Mouse (Mus musculus): ENCODE data around the gene Gm49425. TPM values are rescaled to one million over a fixed set of nuclear protein-coding genes. Genes with fewer than 3 reads are reported as not detected.
"Not testable (repeated sequence)": the region's sequence is repeated elsewhere in the genome, so short reads cannot be mapped to it uniquely, and the experiment has no call there.

The Gm49425 gene
- not detected in 2 replicates for polyA plus RNA-seq (2016; fragmentation: Nextera tagmentation; extraction: Ambion mirVana)

DNA sequence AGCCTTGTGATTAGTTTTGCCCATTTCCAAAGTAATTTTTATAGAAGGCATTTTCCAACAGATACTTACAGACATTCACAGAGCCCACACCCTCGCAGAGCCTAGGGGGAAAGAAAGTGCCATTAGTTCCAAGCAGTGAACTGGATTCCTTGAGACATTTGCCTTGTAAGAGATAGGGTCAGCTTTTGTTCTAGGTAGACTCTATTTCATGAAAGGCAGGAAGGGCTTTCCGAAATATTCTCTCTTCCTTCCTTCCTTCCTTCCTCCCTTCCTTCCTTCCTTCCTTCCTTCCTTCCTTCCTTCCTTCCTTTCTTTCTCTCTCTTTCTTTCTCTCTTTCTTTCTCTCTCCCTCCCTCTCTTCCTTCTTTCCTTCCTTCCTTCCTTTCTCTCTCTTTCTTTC is at the start of gene Gm49425:
Gm49425 (minus strand) TSS at position 101 of the 400 bp plus-strand sequence.
- 79% methylated on average over 2 of the region's 2 CpGs for WGBS
- not testable (repeated sequence) for ATAC-seq (ENCODE audit: low FRiP score)

DNA sequence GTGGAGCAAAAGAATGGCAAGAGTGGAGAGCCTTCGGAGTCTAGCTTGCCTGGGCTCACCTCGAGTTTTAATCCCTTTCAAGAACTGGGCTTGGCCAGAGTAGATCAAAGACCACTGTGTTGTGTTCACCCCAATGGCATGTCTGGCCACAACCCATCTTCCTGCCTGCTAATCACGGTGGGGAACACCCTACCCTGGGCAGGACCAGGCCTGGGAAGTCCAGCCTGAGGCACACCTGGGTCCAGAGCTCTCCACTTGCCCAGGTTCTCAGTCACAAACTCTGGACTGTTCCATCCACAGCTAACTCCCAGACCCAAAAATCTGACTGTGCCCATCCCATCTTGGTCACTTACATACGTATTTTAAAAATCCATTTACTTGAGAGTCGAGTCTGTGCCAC is 45.8 kb upstream of the Gm49425 start, which contains the start of gene Krt90:
Krt90 (minus strand) TSS at position 101 of the 400 bp plus-strand sequence.
- no peaks in the 10 kb centered on the region for H3K36me3 ChIP-seq
- no peak within 1 kb of the TSS for H3K4me2 ChIP-seq (replicated peaks)
- H3K27me3 ChIP-seq = peaks cover 4% of the 10 kb centered on the region; the same call in 1 of the 2 replicates
- no peak for ATAC-seq (ENCODE audit: low FRiP score)
- H3K9me3 ChIP-seq (replicated peaks) = no peaks in the 10 kb centered on the region
- WGBS = 76% methylated on average over 5 of the region's 5 CpGs
- H3K4me1 ChIP-seq = peaks cover 8% of the 10 kb centered on the region
- H3K27ac ChIP-seq = no peak within 1 kb of the TSS
- H3K9ac ChIP-seq = no peak within 1 kb of the TSS
- H3K4me3 ChIP-seq = no peak within 1 kb of the TSS

More for the DNA sequence above, at the start of gene Gm49425:
- H3K27me3 ChIP-seq; H3K27ac ChIP-seq; H3K9ac ChIP-seq; H3K4me3 ChIP-seq; H3K9me3 ChIP-seq (replicated peaks); H3K4me1 ChIP-seq; H3K36me3 ChIP-seq; H3K4me2 ChIP-seq (replicated peaks): not testable (repeated sequence)

DNA sequence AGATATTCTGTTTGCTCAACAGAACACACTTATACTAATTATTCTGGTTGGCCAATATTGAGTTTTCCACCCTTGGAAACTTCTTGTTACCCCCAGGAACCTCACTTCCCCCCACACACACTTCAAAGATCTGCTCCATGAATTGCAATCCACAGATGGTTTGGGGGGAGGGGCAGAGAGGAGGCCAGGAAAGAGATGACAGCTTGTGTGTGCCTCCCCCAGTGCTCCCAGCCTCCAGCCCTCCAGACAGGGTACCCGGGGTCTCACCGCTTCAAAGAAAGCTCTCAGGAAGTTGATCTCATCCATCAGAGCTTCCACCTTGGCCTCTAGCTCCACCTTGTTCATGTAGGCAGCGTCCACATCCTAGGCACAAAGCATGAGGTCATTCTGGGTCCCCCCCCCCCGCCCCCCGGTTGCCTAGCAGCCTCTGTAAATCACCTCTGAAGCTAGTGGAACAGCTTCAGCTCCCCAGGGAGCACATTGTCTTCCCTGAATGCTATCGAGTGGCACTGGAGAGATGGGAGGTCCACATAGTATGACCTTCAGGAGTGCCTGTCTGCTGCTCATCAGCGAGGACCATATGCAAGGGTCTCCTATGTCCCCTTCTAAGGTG is 41.1 kb upstream of the Gm49425 start:
- H3K4me1 ChIP-seq = peaks cover 15% of the 10 kb centered on the region
- no peaks in the 10 kb centered on the region for H3K36me3 ChIP-seq
- no peaks in the 10 kb centered on the region for H3K9me3 ChIP-seq (replicated peaks)
- ATAC-seq (ENCODE audit: low FRiP score) = no peak
- 5% methylated on average over 7 of the region's 7 CpGs for WGBS
- no peak overlapping the region for H3K4me2 ChIP-seq (replicated peaks)
- H3K9ac ChIP-seq = no peak overlapping the region
- peaks cover 12% of the 10 kb centered on the region for H3K27me3 ChIP-seq
- H3K27ac ChIP-seq = no peak overlapping the region
- H3K4me3 ChIP-seq = no peak overlapping the region

DNA sequence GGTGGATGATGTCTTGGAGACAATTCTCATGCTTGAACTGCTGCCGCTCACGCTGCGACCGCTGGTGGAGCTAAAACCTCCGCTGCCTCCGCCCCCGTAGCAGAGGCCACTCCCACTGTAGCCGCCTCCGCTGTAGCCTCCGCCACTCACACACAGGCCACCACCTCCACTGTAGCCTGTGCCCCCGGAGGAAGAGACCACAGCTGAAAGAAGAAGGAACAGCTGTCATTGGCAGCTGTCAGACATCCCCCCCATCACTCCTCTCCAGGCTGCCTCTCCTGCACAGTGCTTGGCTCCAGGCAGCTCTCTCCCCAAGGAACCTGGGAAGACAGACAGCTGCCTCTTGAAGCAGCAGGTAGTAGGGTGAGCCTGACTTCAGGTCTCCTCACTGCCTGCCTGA is 36.1 kb upstream of the Gm49425 start:
- Histone ChIP-seq H3K27me3 (peaks cover 21% of the 10 kb centered on the region), H3K9me3 (replicated peaks) (no peaks in the 10 kb centered on the region), H3K27ac (no peak overlapping the region), H3K4me2 (replicated peaks) (peak overlapping the region; percentile 39), H3K4me1 (peaks cover 17% of the 10 kb centered on the region), H3K9ac (peak overlapping the region; percentile 41; the same call in 1 of the 2 replicates), H3K36me3 (no peaks in the 10 kb centered on the region), H3K4me3 (no peak overlapping the region)
- peak; percentile 76; the same call in 1 of the 2 replicates for ATAC-seq (ENCODE audit: low FRiP score)
- WGBS = 1% methylated on average over 11 of the region's 11 CpGs

DNA sequence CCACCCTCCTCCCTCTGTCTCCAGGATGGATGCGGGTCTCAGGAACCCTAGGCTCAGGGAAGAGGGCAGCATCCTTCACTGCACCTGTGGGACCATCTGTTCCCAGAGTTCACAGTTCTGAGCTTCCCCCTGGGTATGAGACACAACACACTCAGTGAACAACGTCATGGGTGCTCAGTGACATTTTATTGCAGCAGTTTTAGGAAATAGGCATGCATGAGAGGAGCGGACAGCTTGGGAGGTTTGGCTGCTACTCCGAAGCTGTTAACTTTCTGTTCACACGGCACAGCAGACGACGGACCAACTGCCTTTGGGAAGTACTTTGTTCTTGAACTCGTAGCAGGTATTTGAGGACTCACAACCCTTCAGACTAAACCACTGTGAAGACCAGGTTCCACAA is 35.1 kb upstream of the Gm49425 start:
- H3K27me3 ChIP-seq = peaks cover 21% of the 10 kb centered on the region
- no peak overlapping the region for H3K9ac ChIP-seq
- no peak overlapping the region for H3K4me3 ChIP-seq
- peaks cover 10% of the 10 kb centered on the region for H3K4me1 ChIP-seq
- no peak overlapping the region for H3K27ac ChIP-seq
- H3K9me3 ChIP-seq (replicated peaks) = no peaks in the 10 kb centered on the region
- no peaks in the 10 kb centered on the region for H3K36me3 ChIP-seq
- ATAC-seq (ENCODE audit: low FRiP score) = no peak
- WGBS = 87% methylated on average over 8 of the region's 8 CpGs
- H3K4me2 ChIP-seq (replicated peaks) = no peak overlapping the region

DNA sequence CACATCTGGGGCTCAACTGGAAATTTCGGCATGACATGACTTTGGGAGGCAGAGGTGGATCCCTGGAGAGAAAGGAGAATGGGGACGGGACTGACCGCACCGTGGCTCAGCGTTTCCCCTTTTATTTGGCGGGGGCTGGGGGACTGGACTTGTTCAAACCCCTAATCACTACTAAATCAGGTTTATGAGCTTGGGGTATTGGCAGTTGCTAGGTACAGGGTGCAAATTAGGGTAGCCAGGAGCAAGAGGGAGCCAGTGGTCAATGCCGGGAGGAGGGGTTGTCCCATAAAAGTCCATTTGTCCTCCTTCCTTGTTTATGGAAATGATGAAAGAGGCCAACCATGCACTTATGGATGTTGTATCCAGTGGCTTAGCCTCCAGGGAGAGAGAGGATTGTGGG is 33.5 kb upstream of the Gm49425 start, which contains the start of gene Krt82:
Krt82 (minus strand) TSS at position 101 of the 400 bp plus-strand sequence.
- Histone ChIP-seq H3K4me3 (no peak within 1 kb of the TSS), H3K36me3 (no peaks in the 10 kb centered on the region), H3K4me1 (peaks cover 10% of the 10 kb centered on the region), H3K4me2 (replicated peaks) (no peak within 1 kb of the TSS), H3K27ac (no peak within 1 kb of the TSS), H3K9me3 (replicated peaks) (no peaks in the 10 kb centered on the region), H3K9ac (no peak within 1 kb of the TSS), H3K27me3 (peaks cover 21% of the 10 kb centered on the region)
- WGBS = 83% methylated on average over 7 of the region's 7 CpGs
- ATAC-seq (ENCODE audit: low FRiP score) = no peak

DNA sequence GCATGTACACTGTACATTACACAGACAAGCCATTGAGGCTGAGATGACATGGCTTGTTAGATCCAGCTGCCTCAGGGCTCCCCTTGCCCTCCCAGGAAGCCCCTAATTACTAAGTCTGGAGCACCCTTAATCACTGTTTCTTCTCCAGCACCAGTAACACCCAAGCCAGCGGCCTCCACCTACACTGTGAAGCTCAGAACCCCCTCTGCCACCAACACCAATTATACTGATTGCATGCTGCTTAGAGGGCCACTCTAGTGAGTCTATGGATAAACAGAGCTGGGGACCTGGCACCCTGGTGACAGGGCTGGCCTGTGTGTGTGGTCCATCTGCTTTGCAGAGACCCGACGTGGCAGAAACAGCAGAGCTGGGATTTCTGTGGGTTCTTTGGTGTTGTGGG is 27.4 kb upstream of the Gm49425 start:
- 61% methylated on average over 3 of the region's 3 CpGs for WGBS

DNA sequence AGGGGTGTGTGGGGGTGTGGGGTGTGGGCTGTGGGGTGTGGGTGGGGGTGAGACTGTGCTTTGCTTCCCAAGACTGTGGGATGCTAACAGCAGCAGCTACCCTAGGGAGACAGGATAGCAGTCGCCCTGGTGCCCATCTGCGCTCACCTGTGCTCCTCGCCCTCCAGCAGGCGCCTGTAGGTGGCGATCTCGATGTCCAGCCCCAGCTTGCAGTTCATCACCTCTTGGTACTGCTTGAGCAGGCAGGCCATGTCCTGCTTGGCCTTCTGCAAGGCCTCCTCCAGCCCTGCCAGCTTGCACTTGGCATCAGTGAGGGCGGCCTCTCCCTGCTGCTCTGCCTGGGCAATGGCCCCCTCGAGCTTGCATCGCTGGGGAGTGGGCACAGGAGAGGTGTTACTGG is 25.5 kb upstream of the Gm49425 start:
- Histone ChIP-seq H3K4me1 (peaks cover 6% of the 10 kb centered on the region), H3K4me3 (no peak overlapping the region), H3K27ac (peak overlapping the region; percentile 5; the same call in 1 of the 2 replicates), H3K9ac (no peak overlapping the region), H3K36me3 (no peaks in the 10 kb centered on the region), H3K4me2 (replicated peaks) (no peak overlapping the region), H3K9me3 (replicated peaks) (no peaks in the 10 kb centered on the region), H3K27me3 (no peaks in the 10 kb centered on the region)
- ATAC-seq (ENCODE audit: low FRiP score) = no peak
- WGBS = 72% methylated on average over 9 of the region's 9 CpGs

More for the DNA sequence above, 27.4 kb upstream of the Gm49425 start:
- no peak overlapping the region for H3K4me3 ChIP-seq
- no peaks in the 10 kb centered on the region for H3K9me3 ChIP-seq (replicated peaks)
- no peak overlapping the region for H3K27ac ChIP-seq
- ATAC-seq (ENCODE audit: low FRiP score) = no peak
- H3K36me3 ChIP-seq = no peaks in the 10 kb centered on the region
- peaks cover 6% of the 10 kb centered on the region for H3K4me1 ChIP-seq
- H3K9ac ChIP-seq = no peak overlapping the region
- H3K27me3 ChIP-seq = no peaks in the 10 kb centered on the region
- no peak overlapping the region for H3K4me2 ChIP-seq (replicated peaks)

DNA sequence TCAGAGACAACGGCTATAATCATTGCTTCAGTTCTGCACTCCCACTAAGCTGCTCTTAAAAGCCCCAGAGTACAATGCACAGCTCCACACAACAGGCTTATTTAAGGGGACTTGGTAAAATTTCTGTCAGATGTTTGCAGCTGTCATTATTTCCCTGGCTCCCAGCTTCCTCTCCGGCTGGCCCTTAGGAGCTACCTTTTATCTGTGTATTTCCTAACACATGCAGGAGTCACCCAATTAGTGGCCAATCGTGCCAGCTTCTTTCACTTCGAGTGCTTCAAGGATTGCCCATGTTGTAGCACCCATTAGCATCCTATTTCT is 21.5 kb upstream of the Gm49425 start:
- H3K36me3 ChIP-seq = no peaks in the 10 kb centered on the region
- peaks cover 13% of the 10 kb centered on the region for H3K4me1 ChIP-seq
- no peak for ATAC-seq (ENCODE audit: low FRiP score)
- no peaks in the 10 kb centered on the region for H3K27me3 ChIP-seq
- no peak overlapping the region for H3K9ac ChIP-seq
- no peak overlapping the region for H3K4me2 ChIP-seq (replicated peaks)
- no peaks in the 10 kb centered on the region for H3K9me3 ChIP-seq (replicated peaks)
- H3K4me3 ChIP-seq = no peak overlapping the region
- WGBS = 77% methylated on average over 4 of the region's 4 CpGs
- H3K27ac ChIP-seq = no peak overlapping the region

DNA sequence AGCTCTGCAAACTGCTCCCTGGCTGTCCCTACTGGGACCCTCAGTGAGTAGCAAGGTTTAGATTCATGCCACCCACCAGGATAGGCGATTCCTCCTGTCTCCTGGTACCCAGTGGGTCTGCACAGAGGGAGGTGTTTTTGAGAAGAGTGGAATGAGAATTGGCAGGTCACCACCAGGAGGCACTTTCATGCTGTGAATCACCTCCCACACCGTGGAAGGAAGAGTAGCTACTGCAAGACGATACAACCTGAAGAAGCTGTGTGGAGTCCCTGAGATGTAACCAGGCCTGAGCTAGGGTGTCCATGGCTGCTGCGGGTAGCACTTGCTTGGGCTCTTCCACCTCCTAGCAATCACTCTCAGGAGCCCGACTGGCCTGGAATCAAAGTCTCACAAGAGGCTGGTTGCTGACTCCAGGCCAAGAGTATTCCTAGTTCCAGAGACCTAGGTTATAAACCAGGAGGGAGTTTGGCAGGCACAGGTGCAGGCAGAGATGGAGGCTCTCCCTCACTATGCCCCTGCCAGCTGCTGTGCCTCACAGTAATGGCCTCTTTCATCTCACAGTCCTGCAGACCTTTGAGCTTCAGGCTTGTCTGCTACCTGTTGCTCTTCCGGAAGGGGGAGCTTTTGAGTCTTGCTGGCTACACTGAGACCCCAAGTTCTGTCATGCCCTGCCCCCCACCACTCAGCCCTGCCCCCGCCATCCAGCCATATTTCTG is 21.0 kb upstream of the Gm49425 start:
- no peak overlapping the region for H3K4me2 ChIP-seq (replicated peaks)
- ATAC-seq (ENCODE audit: low FRiP score) = no peak
- H3K36me3 ChIP-seq = no peaks in the 10 kb centered on the region
- H3K27ac ChIP-seq = no peak overlapping the region
- H3K4me1 ChIP-seq = peaks cover 13% of the 10 kb centered on the region
- WGBS = 46% methylated on average over 7 of the region's 7 CpGs
- no peak overlapping the region for H3K9ac ChIP-seq
- no peaks in the 10 kb centered on the region for H3K9me3 ChIP-seq (replicated peaks)
- no peak overlapping the region for H3K4me3 ChIP-seq
- no peaks in the 10 kb centered on the region for H3K27me3 ChIP-seq

DNA sequence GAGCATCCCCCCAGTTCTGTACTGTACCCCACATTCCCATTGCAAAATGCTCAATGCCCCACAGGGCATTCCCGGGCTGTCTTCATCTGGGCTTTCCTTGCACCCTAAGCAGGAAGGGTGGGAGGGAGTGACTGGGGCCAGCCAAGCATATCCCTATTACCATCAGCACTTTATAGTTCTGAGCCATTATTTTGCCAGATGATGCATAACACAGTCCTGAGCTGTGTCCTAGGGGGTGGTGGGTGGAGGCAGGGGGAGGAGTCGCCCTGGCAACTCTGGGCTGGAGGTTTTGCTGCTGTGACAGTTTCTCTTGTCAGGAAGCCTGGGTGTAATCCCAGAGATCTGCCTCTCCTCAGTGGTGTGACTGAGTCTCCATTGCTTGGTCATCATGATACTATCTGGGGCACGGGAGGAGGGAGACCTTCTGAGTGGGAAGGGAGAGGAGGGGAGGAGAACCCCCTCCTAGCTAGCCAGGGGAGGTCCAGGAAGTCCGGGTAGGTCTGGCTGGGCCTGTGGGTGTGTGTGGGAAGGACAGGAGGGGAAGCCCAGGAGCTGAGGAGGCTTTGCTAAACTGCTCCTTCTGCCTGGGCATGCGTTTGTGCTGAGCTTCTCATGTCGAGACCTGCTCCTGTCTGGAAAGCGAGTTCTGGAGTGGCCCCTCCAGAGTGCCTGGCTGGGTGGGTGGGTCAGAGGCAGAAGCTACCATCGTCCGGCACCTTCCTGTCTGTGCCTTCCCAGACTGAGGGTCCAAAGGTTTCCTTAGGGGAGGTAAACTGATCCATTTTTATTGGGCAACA is 19.2 kb upstream of the Gm49425 start:
- WGBS = 61% methylated on average over 9 of the region's 9 CpGs
- no peak overlapping the region for H3K27ac ChIP-seq

DNA sequence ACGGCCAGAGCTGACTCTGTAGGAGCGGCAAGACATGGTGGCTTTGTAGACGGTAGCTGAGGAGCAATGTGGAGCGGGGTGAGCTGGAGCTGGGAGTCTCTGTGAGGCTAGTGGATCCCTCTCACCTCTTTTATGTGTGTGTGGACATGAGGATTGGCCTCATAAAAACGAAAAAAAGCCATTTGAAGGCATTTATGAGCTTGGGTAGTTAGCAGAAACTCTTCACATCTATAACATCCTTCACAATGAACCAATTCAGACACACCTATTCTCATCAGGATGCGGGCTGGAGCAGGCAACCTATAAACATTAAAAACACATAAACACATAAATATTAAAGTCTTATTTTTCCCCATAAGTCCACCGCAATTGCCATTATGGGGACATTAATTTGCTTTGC is 15.7 kb upstream of the Gm49425 start, which contains the start of gene Krt84:
Krt84 (minus strand) TSS at position 101 of the 400 bp plus-strand sequence.
- Histone ChIP-seq H3K4me2 (replicated peaks) (no peak within 1 kb of the TSS), H3K9ac (no peak within 1 kb of the TSS), H3K4me1 (peaks cover 7% of the 10 kb centered on the region), H3K36me3 (no peaks in the 10 kb centered on the region), H3K9me3 (replicated peaks) (no peaks in the 10 kb centered on the region), H3K27me3 (no peaks in the 10 kb centered on the region), H3K27ac (no peak within 1 kb of the TSS), H3K4me3 (no peak within 1 kb of the TSS)
- no peak for ATAC-seq (ENCODE audit: low FRiP score)
- 85% methylated on average over 7 of the region's 7 CpGs for WGBS

More for the DNA sequence above, 19.2 kb upstream of the Gm49425 start:
- no peaks in the 10 kb centered on the region for H3K9me3 ChIP-seq (replicated peaks)
- H3K4me2 ChIP-seq (replicated peaks) = no peak overlapping the region
- no peaks in the 10 kb centered on the region for H3K36me3 ChIP-seq
- H3K4me3 ChIP-seq = no peak overlapping the region
- ATAC-seq (ENCODE audit: low FRiP score) = no peak
- H3K4me1 ChIP-seq = peaks cover 7% of the 10 kb centered on the region
- no peaks in the 10 kb centered on the region for H3K27me3 ChIP-seq
- no peak overlapping the region for H3K9ac ChIP-seq

All from hindbrain, embryonic 12.5 days (tissue).